Mouse (Mus musculus) 3134 (cell line): Measurements from ENCODE around the gene Ggta1.

Source experiments
- DNase-seq: peaks from one replicate; pipeline ENCODE4 v3.0.0-alpha.2; 2011; ENCODE audit warnings: low spot score; ENCODE audit not compliant: insufficient read length; ENCODE audit errors: extremely low read depth

Gene Ggta1

GRCm38 (mm10) chr2:35441419-35441818, 21.6 kb downstream of the Ggta1 start:
- DNase-seq, result no peak

DNA sequence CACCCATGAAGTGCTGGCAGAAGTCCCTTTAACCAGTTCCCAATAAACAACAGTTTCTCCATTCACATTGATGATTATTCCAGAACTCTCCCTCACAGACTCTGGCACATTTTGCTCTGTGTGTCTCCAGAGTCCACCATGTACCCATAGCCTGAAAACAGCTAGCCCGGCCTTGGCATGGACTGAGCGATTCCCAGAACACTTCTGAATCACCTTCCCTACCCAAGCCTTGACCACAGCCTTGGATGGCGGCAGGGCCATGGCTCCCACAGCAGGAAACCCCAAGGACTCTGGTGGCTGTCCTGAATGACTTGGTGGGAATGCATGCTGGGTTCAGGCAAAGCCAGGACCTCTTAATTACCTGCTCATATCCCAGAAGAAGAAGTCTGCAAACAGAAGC, 22.6 kb downstream of the Ggta1 start:
- peak; percentile 41 for DNase-seq

- DNase-seq, result peak; percentile 54
Measured at GRCm38 (mm10) chr2:35437796-35438195, 25.2 kb downstream of the Ggta1 start.

GRCm38 (mm10) chr2:35434576-35435123, 28.4 kb downstream of the Ggta1 start:
- DNase-seq, result no peak

GRCm38 (mm10) chr2:35433428-35433827, 29.6 kb downstream of the Ggta1 start:
- no peak for DNase-seq

GRCm38 (mm10) chr2:35432472-35432871, 30.6 kb downstream of the Ggta1 start:
- no peak for DNase-seq

- DNase-seq, result no peak
Measured at GRCm38 (mm10) chr2:35432011-35432410, 31.0 kb downstream of the Ggta1 start.

DNA sequence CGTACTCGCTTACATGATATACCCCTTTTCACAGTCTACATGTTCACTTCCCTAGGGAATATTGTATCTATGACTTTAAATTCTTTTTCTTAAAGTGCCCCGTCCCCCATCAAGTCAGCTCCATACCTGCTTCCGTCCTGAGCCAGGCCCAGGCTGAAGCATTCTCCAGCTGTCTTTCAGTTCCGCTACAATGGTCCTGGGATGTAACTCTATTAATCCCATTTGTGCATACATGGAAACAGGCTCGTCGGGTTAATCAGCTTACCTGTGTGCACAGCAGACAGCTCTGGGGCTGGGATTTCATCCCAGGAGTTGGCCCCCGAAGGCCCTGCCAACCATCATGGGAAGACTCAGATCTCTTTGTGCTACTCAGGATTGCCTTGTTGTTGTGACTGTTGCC, 32.2 kb downstream of the Ggta1 start:
- DNase-seq, result no peak

- DNase-seq, result no peak
Measured at GRCm38 (mm10) chr2:35428615-35429300, 34.3 kb downstream of the Ggta1 start.

GRCm38 (mm10) chr2:35427559-35427958, 35.5 kb downstream of the Ggta1 start:
- DNase-seq, result no peak

- no peak for DNase-seq
Measured at GRCm38 (mm10) chr2:35423711-35424339, 39.2 kb downstream of the Ggta1 start.

DNA sequence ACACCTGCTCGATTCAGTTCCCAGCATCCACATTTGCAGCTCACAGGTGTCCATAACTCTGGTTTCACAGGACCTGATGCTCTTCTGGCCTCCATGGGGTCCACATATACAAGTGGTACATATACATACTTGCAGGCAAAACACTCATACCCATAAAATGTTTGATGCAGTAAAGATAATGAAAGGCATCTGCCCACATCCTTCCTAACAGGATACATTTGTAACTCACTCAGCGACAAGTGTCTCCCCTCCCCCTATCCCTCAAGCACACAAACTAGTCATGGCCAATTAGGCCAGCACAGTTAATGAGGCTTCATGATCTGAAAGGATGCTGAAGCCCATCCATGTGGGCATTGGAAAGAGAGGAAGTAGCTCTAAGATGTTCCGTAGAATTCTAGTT, 40.6 kb downstream of the Ggta1 start:
- DNase-seq, result no peak

GRCm38 (mm10) chr2:35420681-35421080, 42.4 kb downstream of the Ggta1 start:
- DNase-seq, result no peak

DNA sequence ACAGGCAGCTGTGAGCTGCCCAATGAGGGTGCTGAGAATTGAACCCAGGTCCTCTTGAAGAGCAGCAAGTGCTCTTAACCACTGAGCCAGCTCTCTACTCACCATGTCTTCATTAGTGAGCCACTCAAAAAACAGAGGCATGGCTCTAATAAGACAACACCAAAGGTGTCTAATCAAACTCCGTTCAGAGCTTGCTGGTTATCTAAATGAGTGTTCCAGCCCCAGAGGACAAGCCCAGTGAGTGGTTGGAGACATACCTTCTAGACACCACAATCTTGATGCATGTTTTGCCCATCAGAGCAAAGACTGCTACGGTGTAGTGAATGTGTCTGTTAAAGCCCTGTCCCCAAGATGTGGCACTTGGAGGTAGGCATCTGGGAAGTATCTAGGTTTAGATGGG, 43.4 kb downstream of the Ggta1 start:
- DNase-seq, result no peak

GRCm38 (mm10) chr2:35419243-35419642, 43.8 kb downstream of the Ggta1 start:
- DNase-seq, result no peak

- DNase-seq, result no peak
Measured at GRCm38 (mm10) chr2:35417231-35417630, 45.8 kb downstream of the Ggta1 start.

DNA sequence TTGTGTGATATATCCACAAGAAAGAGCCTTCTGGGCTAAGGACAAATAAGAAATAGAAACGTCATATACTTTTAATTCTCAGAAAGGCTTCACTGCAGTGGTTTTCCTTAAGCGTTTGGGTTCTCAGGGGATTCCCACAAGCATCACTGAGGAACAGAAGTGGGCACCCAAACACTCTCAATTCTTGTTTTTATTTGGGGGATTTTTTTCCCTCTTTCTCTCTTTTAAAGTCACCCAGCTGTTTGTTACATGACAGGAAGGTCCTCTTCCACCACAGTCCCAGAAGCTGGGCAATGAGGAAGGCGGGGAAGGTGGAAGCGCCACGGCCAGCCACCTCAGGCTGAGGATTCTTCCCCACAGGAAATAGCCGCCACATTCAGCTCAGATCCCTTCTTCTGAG, 46.6 kb downstream of the Ggta1 start:
- DNase-seq, result no peak

- no peak for DNase-seq
Measured at GRCm38 (mm10) chr2:35412810-35413209, 50.2 kb downstream of the Ggta1 start.

DNA sequence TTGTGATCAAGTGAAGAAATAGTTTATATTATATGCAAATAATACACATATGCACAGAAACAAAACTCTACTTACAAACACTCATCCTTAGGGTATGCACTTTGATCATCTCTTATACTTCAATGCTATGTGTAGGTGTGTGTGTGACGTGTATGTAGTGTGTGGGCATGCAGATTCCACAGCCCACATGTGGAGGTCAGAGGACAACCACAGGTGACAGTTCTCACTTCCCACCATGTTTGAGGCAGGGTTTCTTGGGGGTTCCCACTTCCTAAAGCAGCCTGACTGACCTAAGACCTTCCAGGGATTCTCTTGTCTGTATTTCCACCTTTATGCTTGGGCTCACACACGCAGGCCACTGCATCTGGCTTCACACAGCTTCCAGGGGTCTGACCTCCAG, 50.8 kb downstream of the Ggta1 start:
- DNase-seq, result no peak

DNA sequence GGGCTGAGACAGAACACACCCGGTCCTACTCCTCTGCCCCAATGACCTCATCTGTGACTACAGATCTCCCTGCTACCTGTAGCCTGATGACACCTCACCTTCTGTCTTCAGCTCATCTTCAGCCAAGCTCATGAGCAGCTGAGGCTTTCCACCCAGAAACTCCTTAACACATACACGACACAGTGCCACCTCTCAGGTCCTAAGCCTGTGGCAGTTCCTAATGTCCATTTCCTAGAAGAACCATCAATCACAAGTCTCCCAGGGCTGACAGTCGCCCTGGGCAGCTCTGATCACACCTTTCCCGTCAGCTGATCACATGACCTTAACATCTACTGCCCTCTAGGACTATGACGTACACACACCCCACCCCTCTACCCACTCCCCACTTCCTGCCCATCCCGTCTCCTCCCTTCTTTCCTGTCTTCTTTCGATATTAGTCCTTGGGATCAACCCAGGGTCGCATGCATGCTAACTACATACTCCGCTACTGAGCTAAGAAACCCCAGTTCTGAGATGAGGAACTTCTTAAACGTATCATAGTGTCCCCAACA, 51.3 kb downstream of the Ggta1 start:
- DNase-seq, result no peak

GRCm38 (mm10) chr2:35409466-35409865, 53.6 kb downstream of the Ggta1 start:
- DNase-seq, result no peak
